Mouse (Mus musculus) stomach, embryonic 15.5 days (tissue): ENCODE results near the gene Crb2. TPM values are rescaled to one million over a fixed set of nuclear protein-coding genes. Genes with fewer than 3 reads are reported as not detected.

ENCODE experiments used
- ATAC-seq: fragments of 200-750 bp; cut with Nextera tagmentation; 2 replicates; pipeline ENCODE4 v1.8.0; 2017; ENCODE audit warnings: low read depth, moderate number of reproducible peaks, moderate TSS enrichment; ENCODE audit not compliant: insufficient read depth, low FRiP score
- H3K27ac ChIP-seq: fragments of 300-500 bp; sonication (generic); 2 replicates; pipeline ENCODE4 v1.5.1; 2015; ENCODE audit warnings: mild to moderate bottlenecking, inconsistent platforms
- H3K27me3 ChIP-seq: fragments of 300-500 bp; sonication (generic); replicated peaks from 2 replicates; pipeline ENCODE4 v1.6.1; 2015; ENCODE audit warnings: inconsistent platforms
- H3K36me3 ChIP-seq: fragments of 300-500 bp; sonication (generic); 2 replicates; pipeline ENCODE4 v1.6.1; 2015; ENCODE audit warnings: inconsistent platforms
- H3K4me1 ChIP-seq: fragments of 300-500 bp; sonication (generic); 2 replicates; pipeline ENCODE4 v1.6.1; 2015; ENCODE audit warnings: inconsistent platforms
- H3K4me2 ChIP-seq: fragments of 300-500 bp; sonication (generic); 2 replicates; pipeline ENCODE4 v1.6.1; 2015; ENCODE audit warnings: mild to moderate bottlenecking, inconsistent platforms
- H3K4me3 ChIP-seq: fragments of 300-500 bp; sonication (generic); replicated peaks from 2 replicates; pipeline ENCODE4 v1.5.1; 2015; ENCODE audit warnings: inconsistent platforms
- H3K9ac ChIP-seq: fragments of 300-500 bp; sonication (generic); 2 replicates; pipeline ENCODE4 v1.6.1; 2015; ENCODE audit warnings: inconsistent platforms
- H3K9me3 ChIP-seq: fragments of 300-500 bp; sonication (generic); 2 replicates; pipeline ENCODE4 v1.6.1; 2016; ENCODE audit warnings: inconsistent platforms
- WGBS: fragments of 180-500 bp; shearing (Covaris S2); methylation state at CpG from one replicate; pipeline ENCODE4 v1.1.7; 2015; 5-methylcytosine and 5-hydroxymethylcytosine counted together
- polyA plus RNA-seq: library from polyadenylated mRNA; unstranded; fragments of >200 nt; fragmentation: Nextera tagmentation; extraction: Ambion mirVana; gene quantifications from 2 replicates; pipeline ENCODE4 v1.2.1, GENCODE M21; 2015

Crb2 gene
- polyA plus RNA-seq, 1 experiment from 2014 or later = 2.0 TPM

DNA sequence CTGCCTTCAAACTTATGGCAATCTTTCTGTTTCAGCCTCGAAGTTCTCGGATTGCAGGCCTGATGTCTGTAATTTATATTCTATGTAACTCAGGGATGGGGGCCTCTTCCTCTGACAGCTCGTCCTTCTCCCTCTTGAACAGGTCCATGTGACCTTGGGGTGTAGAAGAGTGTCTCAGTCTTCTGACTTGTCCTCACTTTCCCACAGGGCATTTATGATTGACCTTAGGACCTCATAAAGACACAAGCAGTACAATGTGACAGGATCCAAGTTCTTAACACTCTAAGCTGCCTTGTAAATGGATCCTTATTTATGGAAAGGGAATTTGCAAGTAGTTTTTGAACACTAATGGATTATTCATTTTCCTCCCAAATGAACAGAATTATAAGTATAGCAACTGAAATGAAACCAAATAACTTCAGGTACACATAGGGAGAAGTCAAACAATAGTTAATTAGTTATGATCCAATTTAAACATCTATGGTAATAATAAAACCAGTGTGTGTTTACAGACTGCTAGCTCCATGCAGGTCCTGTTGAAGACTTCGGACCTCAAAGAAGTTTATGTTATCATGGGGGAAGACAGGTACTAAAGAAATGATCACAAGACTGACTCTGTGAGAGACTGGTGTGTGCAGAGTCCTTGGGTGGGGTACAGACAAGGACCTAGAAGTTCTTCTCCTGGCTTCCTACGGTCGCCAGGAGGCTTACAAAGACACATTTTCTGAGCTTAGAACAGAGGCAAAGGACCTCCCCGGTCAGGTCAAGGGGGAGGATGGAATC lies 62.3 kb downstream of the Crb2 start:
- 73% methylated on average over 7 of the region's 7 CpGs for WGBS

DNA sequence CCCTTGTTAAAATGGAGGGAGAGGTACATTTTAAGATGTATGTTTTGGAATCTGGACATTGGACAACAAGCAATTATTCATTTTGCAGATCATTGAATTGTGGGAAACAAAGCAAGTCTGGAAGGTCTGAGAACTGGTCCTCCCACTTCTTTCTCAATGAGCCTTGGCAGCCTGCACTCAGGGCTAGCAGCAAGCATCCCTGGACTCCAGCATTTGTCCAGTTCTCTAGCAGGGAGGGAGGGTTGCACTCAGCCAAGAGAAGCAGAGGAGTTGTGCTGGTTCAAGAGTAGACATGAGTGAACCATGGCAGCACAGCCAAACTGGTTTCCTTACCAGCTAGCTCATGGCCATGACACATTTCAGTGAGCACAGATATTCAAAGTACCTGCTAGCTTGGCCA lies 63.9 kb downstream of the Crb2 start:
- H3K36me3 ChIP-seq = no peaks in the 10 kb centered on the region

More for the DNA sequence above, 62.3 kb downstream of the Crb2 start:
- Histone ChIP-seq H3K4me3 (no peak overlapping the region), H3K9me3 (no peaks in the 10 kb centered on the region), H3K27ac (no peak overlapping the region), H3K4me1 (0 out of 2 replicates have a peak, but pooled peaks cover 8% of the 10 kb centered on the region), H3K4me2 (no peak overlapping the region), H3K36me3 (0 out of 2 replicates have a peak, but pooled peaks cover 3% of the 10 kb centered on the region), H3K9ac (no peak overlapping the region), H3K27me3 (no peaks in the 10 kb centered on the region)
- ATAC-seq = no peak

DNA sequence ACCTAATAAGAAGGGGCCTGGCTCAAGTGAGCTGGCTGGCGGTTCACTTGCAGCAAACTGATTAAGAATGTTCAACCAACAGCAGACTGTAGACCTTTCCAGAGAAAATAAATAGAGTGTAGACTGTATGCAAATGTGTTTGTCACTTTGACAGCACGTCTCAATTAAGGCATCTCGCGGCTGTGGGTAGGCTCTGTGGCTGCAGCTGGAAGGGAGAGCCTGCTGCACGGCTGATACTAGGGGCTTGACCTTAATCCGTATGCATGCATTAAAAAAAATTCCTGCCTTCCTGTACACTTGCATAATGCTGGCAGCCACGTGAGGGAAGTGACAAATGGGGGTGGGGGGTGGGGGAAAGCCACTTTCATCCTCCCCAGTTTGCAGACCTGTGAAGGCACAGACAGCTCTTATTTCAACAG lies 66.1 kb downstream of the Crb2 start:
- ATAC-seq = peak; percentile 39; the same call in 1 of the 2 replicates
- 18% methylated on average over 7 of the region's 7 CpGs for WGBS
- Histone ChIP-seq H3K36me3 (no peaks in the 10 kb centered on the region), H3K27ac (no peak overlapping the region), H3K9ac (no peak overlapping the region), H3K9me3 (no peaks in the 10 kb centered on the region), H3K4me1 (0 out of 2 replicates have a peak, but pooled peaks cover 8% of the 10 kb centered on the region), H3K4me3 (no peak overlapping the region), H3K4me2 (no peak overlapping the region), H3K27me3 (no peaks in the 10 kb centered on the region)

More for the DNA sequence above, 63.9 kb downstream of the Crb2 start:
- Histone ChIP-seq H3K4me1 (0 out of 2 replicates have a peak, but pooled peaks cover 8% of the 10 kb centered on the region), H3K9ac (no peak overlapping the region), H3K27ac (no peak overlapping the region), H3K27me3 (no peaks in the 10 kb centered on the region), H3K4me2 (no peak overlapping the region), H3K4me3 (no peak overlapping the region), H3K9me3 (no peaks in the 10 kb centered on the region)
- ATAC-seq = no peak

- 35% methylated on average over 4 of the region's 4 CpGs for WGBS
- no peaks in the 10 kb centered on the region for H3K27me3 ChIP-seq
- H3K9ac ChIP-seq = no peak overlapping the region
- no peaks in the 10 kb centered on the region for H3K9me3 ChIP-seq
- H3K4me3 ChIP-seq = no peak overlapping the region
- H3K4me2 ChIP-seq = no peak overlapping the region
- H3K36me3 ChIP-seq = no peaks in the 10 kb centered on the region
- 0 out of 2 replicates have a peak, but pooled peaks cover 8% of the 10 kb centered on the region for H3K4me1 ChIP-seq
- H3K27ac ChIP-seq = 0 out of 2 replicates have a peak overlapping the region, but pooled peaks have one; percentile 16
- ATAC-seq = no peak
These were observed 66.7 kb downstream of the Crb2 start for GRCm38 (mm10) chr2:37842719-37843118.

Other genes starting within 250 kb of the Crb2 start
- 28.8 and 30.6 TPM in 2 replicates for gene Strbp, start 72.4 kb upstream of the Crb2 start, polyA plus RNA-seq